Mouse (Mus musculus): ENCODE measurements around the gene Tnk2.
A peak's percentile ranks its signal among the peaks of the same experiment; 100 is the strongest.

The Tnk2 gene

DNA sequence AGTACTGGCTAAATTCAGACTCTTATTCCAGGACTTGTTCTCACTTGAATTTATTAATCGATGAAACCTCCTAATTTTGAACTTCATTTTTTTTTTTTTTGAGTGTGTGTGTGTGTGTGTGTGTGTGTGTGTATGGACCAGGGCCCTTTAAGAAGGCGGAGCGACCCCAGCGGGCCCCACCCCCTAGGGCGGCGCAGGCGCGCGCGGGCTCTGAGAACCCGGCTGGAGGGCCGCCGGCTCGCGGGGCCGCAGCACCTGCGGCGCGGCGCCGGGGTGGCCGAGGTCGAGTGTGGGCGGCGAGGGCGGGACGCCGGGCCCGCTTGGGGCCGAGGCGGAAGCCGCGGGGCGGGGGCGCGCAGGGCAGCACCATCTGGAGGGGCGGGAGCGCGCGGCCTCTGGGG lies at the start of gene Tnk2:
Gene Tnk2 (plus strand): TSS at position 214 of the 401 bp plus-strand sequence.
- peak; percentile 90 for DNase-seq

DNA sequence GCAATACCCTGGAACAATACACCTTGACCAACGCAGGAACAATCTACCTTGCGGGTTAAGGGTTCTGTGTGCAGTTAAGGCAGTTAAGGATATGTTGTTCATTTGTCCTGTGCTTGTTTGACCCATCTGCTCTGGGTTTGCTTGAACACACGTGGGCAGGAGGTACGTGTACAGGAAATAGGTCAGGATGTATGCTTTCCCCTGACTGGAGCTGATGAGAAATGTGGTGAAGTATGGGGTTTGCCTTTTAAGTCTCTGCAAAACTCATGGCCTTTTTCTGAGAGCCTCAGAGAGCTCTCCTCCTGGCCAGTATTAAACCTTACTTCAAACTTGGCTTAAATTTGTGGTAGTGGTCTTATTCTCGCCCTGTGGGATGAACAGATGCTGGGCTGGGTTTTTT lies 49.8 kb upstream of the Tnk2 start:
- no peak for DNase-seq

GRCm38 (mm10) chr16:32594701-32595100 lies 49.0 kb upstream of the Tnk2 start:
- no peak for DNase-seq

GRCm38 (mm10) chr16:32595142-32595855 lies 48.4 kb upstream of the Tnk2 start:
- no peak for DNase-seq

DNA sequence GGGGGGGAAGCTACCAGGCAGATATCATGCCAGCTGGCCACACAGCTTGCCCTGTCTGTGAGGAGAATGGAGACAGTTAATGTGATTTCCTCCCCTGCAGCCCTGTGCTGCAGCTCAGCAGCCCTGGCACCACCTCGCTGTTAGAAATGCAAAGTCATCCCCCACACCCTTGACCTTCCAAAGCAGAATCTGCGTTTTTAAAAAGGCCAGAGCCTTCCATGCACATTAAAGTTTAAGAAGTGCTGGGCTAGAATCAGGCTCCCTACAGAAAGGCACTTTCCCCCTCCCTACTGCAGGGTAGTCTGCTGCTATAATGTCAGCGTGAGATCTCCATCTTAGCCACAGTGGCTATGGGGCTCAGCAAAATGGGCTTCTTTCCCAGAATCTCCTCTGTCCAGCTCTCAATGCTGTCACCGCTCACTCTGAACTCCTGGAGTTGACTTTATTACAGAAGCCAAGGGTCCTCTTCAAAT lies 45.7 kb upstream of the Tnk2 start:
- DNase-seq: peak; percentile 24

GRCm38 (mm10) chr16:32599151-32599550 lies 44.5 kb upstream of the Tnk2 start:
- DNase-seq: no peak

DNA sequence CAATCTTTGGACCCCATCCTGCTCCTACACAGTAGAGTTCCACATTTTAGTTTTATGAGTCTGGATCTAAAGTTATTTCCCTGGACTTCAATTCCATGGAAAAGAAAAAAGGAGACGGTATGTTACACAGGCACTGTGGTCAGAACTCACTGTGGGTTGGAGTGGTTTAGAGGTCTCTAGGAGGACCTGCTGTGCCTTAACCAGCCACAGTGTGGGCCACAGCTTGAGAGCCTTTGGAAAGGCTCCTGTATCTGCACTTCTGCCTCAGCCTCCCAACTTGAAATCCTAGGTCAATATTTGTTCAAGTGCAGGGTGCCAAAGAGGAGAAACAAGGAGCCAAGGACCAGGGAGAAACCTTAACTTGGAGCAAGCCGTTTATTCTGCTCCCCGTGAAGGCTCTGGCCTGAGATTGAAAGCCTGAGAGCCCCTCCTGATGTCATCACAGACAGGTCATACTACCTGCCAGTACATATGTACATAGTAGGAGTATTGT lies 41.4 kb upstream of the Tnk2 start:
- DNase-seq: no peak

- no peak for DNase-seq
Measured at GRCm38 (mm10) chr16:32607562-32608343, 35.9 kb upstream of the Tnk2 start.

GRCm38 (mm10) chr16:32608344-32608711 lies 35.3 kb upstream of the Tnk2 start:
- no peak for DNase-seq

DNA sequence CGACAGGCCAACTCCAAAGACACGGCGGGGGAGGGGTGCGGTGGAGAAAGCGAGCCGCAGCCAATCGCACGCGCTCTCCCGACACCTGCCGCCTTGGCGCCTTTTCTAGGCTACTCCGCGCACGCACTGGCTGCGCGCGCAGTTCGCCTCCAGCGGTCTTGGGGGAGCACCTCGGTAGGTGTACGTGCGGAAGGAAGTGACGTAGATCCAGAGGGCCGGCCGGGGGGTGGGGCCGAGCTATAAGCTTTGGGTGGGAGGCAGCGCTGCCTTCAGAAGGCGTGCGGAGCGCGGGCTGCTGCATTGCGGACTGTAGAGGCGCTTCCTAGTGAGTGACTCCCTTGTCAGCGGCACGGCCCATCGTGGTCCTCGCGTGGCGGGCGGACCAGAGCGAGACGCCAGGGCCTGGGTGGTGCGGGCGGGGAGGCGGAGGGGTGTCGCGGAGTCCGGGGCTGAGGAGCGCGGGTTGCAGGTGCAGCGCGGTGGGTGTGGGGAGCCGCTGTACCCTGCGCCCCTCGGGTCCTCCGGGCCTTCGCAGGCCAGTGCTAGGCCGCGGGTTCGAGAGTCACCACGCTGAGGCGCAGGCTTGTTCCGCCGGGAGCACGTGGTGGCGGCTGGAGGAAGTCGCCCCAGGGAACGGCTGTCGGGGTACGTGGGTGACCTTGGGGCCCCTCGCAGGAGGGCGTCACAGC lies 34.8 kb upstream of the Tnk2 start, which contains the start of gene Tfrc:
Gene Tfrc (plus strand): TSS at position 209 of the 689 bp plus-strand sequence.
- DNase-seq: peak; percentile 99

- no peak for DNase-seq
Measured at GRCm38 (mm10) chr16:32609401-32609779, 34.3 kb upstream of the Tnk2 start.

- peak; percentile 18 for DNase-seq
Measured at GRCm38 (mm10) chr16:32610460-32611255, 33.0 kb upstream of the Tnk2 start.

GRCm38 (mm10) chr16:32612052-32612451 lies 31.6 kb upstream of the Tnk2 start:
- no peak for DNase-seq

- DNase-seq: no peak
Measured at GRCm38 (mm10) chr16:32613269-32613834, 30.3 kb upstream of the Tnk2 start.

GRCm38 (mm10) chr16:32614047-32614446 lies 29.6 kb upstream of the Tnk2 start:
- DNase-seq: no peak

DNA sequence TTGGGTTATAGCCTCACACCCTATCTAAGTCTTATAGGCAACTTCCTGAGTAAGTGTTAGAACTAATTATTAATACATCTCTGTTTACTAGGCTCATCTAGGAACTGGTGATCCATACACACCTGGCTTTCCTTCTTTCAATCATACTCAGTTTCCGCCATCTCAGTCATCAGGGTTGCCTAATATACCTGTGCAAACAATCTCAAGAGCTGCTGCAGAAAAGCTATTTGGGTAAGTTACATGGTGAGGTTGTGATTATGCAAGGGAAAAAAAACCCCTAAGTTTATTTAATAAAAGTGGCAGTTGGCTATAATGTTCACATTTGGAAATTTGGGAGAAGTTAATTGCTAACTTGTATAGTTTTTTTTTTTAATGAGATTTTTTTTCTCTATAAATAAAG lies 24.7 kb upstream of the Tnk2 start:
- no peak for DNase-seq

- DNase-seq: no peak
Measured at GRCm38 (mm10) chr16:32628140-32628539, 15.5 kb upstream of the Tnk2 start.

DNA sequence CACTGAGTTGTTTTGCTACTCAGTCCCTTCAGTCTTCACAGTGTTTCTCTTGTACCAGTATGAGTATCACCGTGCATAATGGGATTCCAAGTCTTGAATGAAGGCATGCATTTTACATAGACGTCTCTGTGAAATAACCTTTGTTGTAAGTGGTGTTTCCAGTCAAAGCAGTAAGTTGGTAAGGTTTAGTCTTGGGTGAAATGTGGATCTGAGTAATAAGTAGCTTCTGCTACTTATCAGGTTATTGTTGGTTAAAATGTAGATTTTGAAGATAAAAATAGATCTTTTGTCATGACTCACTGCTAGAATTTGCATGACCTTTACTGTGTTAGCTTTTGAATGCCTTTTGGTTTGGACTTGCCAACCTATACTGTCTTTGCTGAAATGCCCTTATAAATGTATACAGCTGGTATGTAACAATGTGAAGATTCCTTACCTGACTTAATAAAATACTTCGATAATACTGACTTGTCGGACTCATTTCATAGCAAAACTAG lies 11.3 kb upstream of the Tnk2 start:
- DNase-seq: no peak

GRCm38 (mm10) chr16:32633486-32634012 lies 10.1 kb upstream of the Tnk2 start:
- no peak for DNase-seq

DNA sequence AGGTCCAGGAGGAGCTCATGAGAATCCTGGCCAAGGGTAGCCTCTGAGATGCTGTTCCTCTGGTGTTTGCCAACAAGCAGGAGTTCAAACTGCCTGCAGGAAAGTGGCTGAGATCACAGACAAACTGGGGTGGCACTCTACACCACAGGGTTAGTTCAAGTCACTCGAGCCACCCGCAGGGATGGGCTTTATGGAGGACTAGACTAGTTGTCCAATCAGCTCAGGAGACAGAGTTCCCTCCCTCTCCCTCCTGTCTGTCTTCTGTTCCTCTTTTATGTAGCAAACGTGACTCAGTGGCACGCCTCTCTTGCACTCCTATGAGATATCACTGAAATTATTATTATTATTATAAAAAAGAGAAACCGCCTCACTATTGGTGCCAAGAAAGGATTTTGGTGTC lies 9.5 kb upstream of the Tnk2 start:
- no peak for DNase-seq

GRCm38 (mm10) chr16:32635314-32635713 lies 8.4 kb upstream of the Tnk2 start:
- no peak for DNase-seq

GRCm38 (mm10) chr16:32636331-32636730 lies 7.3 kb upstream of the Tnk2 start:
- no peak for DNase-seq

Measured in cerebellum, adult 9-11 months (tissue).